8 mouse cellular contexts compared by ENCODE assay signal in genomic region chr7:29523700-29524099, GRCm38 (mm10). TPM values are rescaled to one million over a fixed set of nuclear protein-coding genes. Genes with fewer than 3 reads are reported as not detected.
DNase-seq lines count a peak whose midpoint lies in the region; ATAC-seq and TF ChIP-seq lines count a peak whose summit lies in the region.

No protein-coding gene starts in this region.

- no peaks in the 10 kb centered on the region for H3K9me3 ChIP-seq in midbrain, embryonic 11.5 days (ENCODE audit: control insufficient read depth, low read length)
- H3K9me3 ChIP-seq in midbrain, embryonic 15.5 days = no peaks in the 10 kb centered on the region

- peak; percentile 78 for TF ChIP-seq CTCF in liver, adult 2 months (IDR thresholded peaks at IDR 0.05; ENCODE audit: low read depth, low read length)

- H3K4me2 ChIP-seq in midbrain, embryonic 11.5 days = no peak overlapping the region
- no peak overlapping the region for H3K4me2 ChIP-seq in midbrain, embryonic 15.5 days

- ATAC-seq in midbrain, embryonic 11.5 days (ENCODE audit: low FRiP score) = no peak
- ATAC-seq in midbrain, embryonic 15.5 days (replicated peaks) = no peak

- H3K9ac ChIP-seq in midbrain, embryonic 11.5 days (ENCODE audit: low read length) = no peak overlapping the region
- no peak overlapping the region for H3K9ac ChIP-seq in midbrain, embryonic 15.5 days
- H3K9ac ChIP-seq in liver, adult 2 months (ENCODE audit: low read depth, low read length) = no peak overlapping the region

- H3K27me3 ChIP-seq in midbrain, embryonic 11.5 days (ENCODE audit: control insufficient read depth, insufficient read depth, low read length) = no peaks in the 10 kb centered on the region; the same call in 1 of the 2 replicates
- no peaks in the 10 kb centered on the region for H3K27me3 ChIP-seq in midbrain, embryonic 15.5 days (replicated peaks)
- H3K27me3 ChIP-seq in liver, adult 2 months (ENCODE audit: control insufficient read depth, insufficient read depth, low read length) = no peaks in the 10 kb centered on the region

- peak; percentile 93 for DNase-seq in midbrain, embryonic 11.5 days (ENCODE audit: low spot score, missing footprints)
- peak; percentile 71 for DNase-seq in cerebellum, adult 11 months
- peak; percentile 73 for DNase-seq in forelimb bud, embryonic 11.5 days (ENCODE audit: low read depth, low spot score)
- DNase-seq in kidney, adult 8-10 months = peak; percentile 45 to 68
- peak; percentile 40 for DNase-seq in liver, adult 2 months (ENCODE audit: extremely low read depth, low read depth, low spot score)
- peak; percentile 60 for DNase-seq in retina, adult 2 months (ENCODE audit: low read depth, low spot score)
- peak; percentile 70 for DNase-seq in thymus, postnatal 25 days

- TF ChIP-seq POLR2A in liver, adult 2 months (IDR thresholded peaks at IDR 0.05; ENCODE audit: extremely low read depth, insufficient read depth, low read length) = no peak

- H3K4me1 ChIP-seq in midbrain, embryonic 11.5 days (ENCODE audit: control insufficient read depth, insufficient read depth, low read length) = peaks cover 3% of the 10 kb centered on the region; the same call in 1 of the 2 replicates
- peaks cover 5% of the 10 kb centered on the region; the same call in 1 of the 2 replicates for H3K4me1 ChIP-seq in midbrain, embryonic 15.5 days
- 0 out of 2 replicates have a peak, but pooled peaks cover 2% of the 10 kb centered on the region for H3K4me1 ChIP-seq in liver, adult 2 months (ENCODE audit: control insufficient read depth, insufficient read depth, low read length)

- 3% methylated on average over 5 of the region's 5 CpGs for WGBS in midbrain, embryonic 11.5 days
- WGBS in midbrain, embryonic 15.5 days = 1% methylated on average over 5 of the region's 5 CpGs
- WGBS in liver, adult 2 months = under 1% methylated on average over 5 of the region's 5 CpGs

- H3K79me2 ChIP-seq in liver, adult 2 months (ENCODE audit: control insufficient read depth, insufficient read depth, low read length) = no peaks in the 10 kb centered on the region

- no peak overlapping the region for H3K27ac ChIP-seq in midbrain, embryonic 11.5 days (ENCODE audit: low read depth, low read length)
- no peak overlapping the region for H3K27ac ChIP-seq in midbrain, embryonic 15.5 days
- no peak overlapping the region for H3K27ac ChIP-seq in liver, adult 2 months (replicated peaks; ENCODE audit: insufficient read depth, low read depth, low read length)

- no peak overlapping the region for H3K4me3 ChIP-seq in midbrain, embryonic 11.5 days (ENCODE audit: low read depth, low read length)
- H3K4me3 ChIP-seq in midbrain, embryonic 15.5 days = no peak overlapping the region
- H3K4me3 ChIP-seq in liver, adult 2 months (ENCODE audit: insufficient read depth, low read depth, low read length) = no peak overlapping the region

- H3K36me3 ChIP-seq in midbrain, embryonic 11.5 days (ENCODE audit: control insufficient read depth, insufficient read depth, low read length) = no peaks in the 10 kb centered on the region
- H3K36me3 ChIP-seq in midbrain, embryonic 15.5 days (replicated peaks) = no peaks in the 10 kb centered on the region
- no peaks in the 10 kb centered on the region for H3K36me3 ChIP-seq in liver, adult 2 months (ENCODE audit: control insufficient read depth, insufficient read depth, low read length)

RNA-seq across cellular contexts. Expression of gene Sipa1l3, which starts 5.3 kb away (rescaled TPM):
- polyA plus RNA-seq in midbrain, embryonic 11.5 days (2014; fragmentation: Nextera tagmentation; extraction: Ambion mirVana) = 5.8 and 7.8 TPM in 2 replicates
- 19.0 and 22.4 TPM in 2 replicates for polyA plus RNA-seq in midbrain, embryonic 15.5 days (2015; fragmentation: Nextera tagmentation; extraction: Ambion mirVana)
- total RNA-seq in liver, adult 2 months (2014; rRNA removed) = 3.1 and 3.8 TPM in 2 replicates
- 6.5 and 9.2 TPM in 2 replicates for polyA plus RNA-seq in liver, adult 2 months (2012; rRNA removed)

Comparison
In these comparisons a context has a peak if more than half of its experiments do, and no peak if none do; other contexts are left out.
1. DNase-seq: peak in every context shown above with its lines; median percentile 93 in midbrain, embryonic 11.5 days; 73 in forelimb bud, embryonic 11.5 days; 71 in cerebellum, adult 11 months; 70 in thymus, postnatal 25 days; 60 in retina, adult 2 months; 56 in kidney, adult 8-10 months; 40 in liver, adult 2 months.